Mouse (Mus musculus) kidney, adult 2 months (tissue): ENCODE data around the gene Adh5. TPM values are rescaled to one million over a fixed set of nuclear protein-coding genes. Genes with fewer than 3 reads are reported as not detected.

ENCODE experiments used
- DNase-seq: peaks from one replicate; pipeline ENCODE4 v3.0.0; 2021
- H3K27ac ChIP-seq: fragments of 200-500 bp; 2 replicates; pipeline ENCODE4 v1.5.1; 2012; ENCODE audit warnings: low read depth, low read length, control low read depth, inconsistent platforms; ENCODE audit not compliant: insufficient read depth
- H3K27me3 ChIP-seq: fragments of 200-500 bp; replicated peaks from 2 replicates; pipeline ENCODE4 v1.6.1; 2012; ENCODE audit warnings: mild to moderate bottlenecking, moderate library complexity, low read length, inconsistent platforms; ENCODE audit not compliant: control insufficient read depth, insufficient read depth
- H3K36me3 ChIP-seq: fragments of 200-500 bp; 2 replicates; pipeline ENCODE4 v1.6.1; 2012; ENCODE audit warnings: mild to moderate bottlenecking, moderate library complexity, low read length, inconsistent platforms; ENCODE audit not compliant: control insufficient read depth, insufficient read depth
- H3K4me1 ChIP-seq: fragments of 200-500 bp; 2 replicates; pipeline ENCODE4 v1.6.1; 2011; ENCODE audit warnings: low read length; ENCODE audit not compliant: control insufficient read depth, insufficient read depth
- H3K4me3 ChIP-seq: fragments of 200-500 bp; 2 replicates; pipeline ENCODE4 v1.5.1; 2011; ENCODE audit warnings: mild to moderate bottlenecking, low read depth, low read length, control low read depth; ENCODE audit not compliant: insufficient read depth
- CTCF ChIP-seq: fragments of 200-500 bp; conservative IDR thresholded peaks from 2 replicates; pipeline ENCODE4 v1.5.1; 2011; ENCODE audit warnings: low read depth, mild to moderate bottlenecking, control low read depth, low read length, moderate library complexity, mixed read lengths; ENCODE audit not compliant: insufficient read depth, insufficient read length
- POLR2A ChIP-seq: fragments of 200-500 bp; IDR thresholded peaks from one replicate; pipeline ENCODE4 v1.6.1; 2011; ENCODE audit warnings: low read depth, low read length, control low read depth
- WGBS: fragments of 180-500 bp; shearing (Covaris S2); methylation state at CpG from one replicate; pipeline ENCODE4 v1.1.7; 2018; 5-methylcytosine and 5-hydroxymethylcytosine counted together
- polyA plus RNA-seq: library from polyadenylated mRNA; depleted of rRNA; stranded (reverse); fragments of >200 nt; gene quantifications from 2 replicates; pipeline ENCODE4 v1.2.3, GENCODE M21; 2012

Adh5 gene
- polyA plus RNA-seq, 1 experiment = 107 TPM

- TF ChIP-seq CTCF (no peak), POLR2A (no peak)
- no peak for DNase-seq
- Histone ChIP-seq H3K4me3 (no peak overlapping the region), H3K27me3 (no peaks in the 10 kb centered on the region), H3K4me1 (no peaks in the 10 kb centered on the region), H3K36me3 (no peaks in the 10 kb centered on the region; the same call in none of the 2 replicates), H3K27ac (no peak overlapping the region)
- 94% methylated on average over 8 of the region's 8 CpGs for WGBS
These were observed 36.6 kb downstream of the Adh5 start for GRCm38 (mm10) chr3:138479489-138479888.

DNA sequence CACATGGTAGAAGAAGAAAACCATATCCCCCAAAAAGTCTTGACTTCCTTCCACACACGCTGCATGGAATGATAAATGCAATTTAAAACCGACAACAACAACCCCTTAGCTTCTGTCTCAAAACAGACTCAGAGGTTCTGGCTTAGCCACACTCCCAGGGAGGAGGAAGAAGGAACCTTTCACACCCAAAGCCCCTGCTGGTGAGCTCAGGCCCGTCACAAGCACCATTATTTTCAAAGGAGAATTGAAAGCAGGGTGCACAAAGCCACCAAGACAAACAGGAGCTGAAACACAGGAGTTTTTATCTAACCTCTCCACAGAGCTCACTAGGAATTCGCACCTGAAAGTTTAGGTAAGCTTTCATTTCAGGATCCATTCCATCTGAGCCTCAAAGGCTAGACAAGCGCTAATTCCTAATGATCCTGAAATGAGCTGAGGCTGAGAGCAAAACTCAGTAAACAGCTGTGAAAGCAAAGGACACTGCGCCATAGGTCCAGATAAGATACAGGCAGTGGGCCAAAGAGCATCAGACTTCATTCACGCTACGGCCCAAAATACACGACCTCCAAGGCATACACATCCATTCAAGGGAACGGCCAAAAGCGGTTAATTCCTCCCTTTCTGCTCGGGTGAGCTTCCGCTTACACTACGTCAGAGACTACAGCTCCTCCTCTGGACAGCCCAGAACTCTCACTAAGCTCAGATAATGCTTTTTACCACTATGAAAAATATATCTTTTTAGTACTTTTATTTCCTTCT lies 38.8 kb downstream of the Adh5 start:
- DNase-seq = no peak

GRCm38 (mm10) chr3:138483240-138483639 lies 40.3 kb downstream of the Adh5 start:
- no peak for DNase-seq
- H3K4me1 ChIP-seq = peaks cover 9% of the 10 kb centered on the region
- no peaks in the 10 kb centered on the region for H3K27me3 ChIP-seq
- H3K4me3 ChIP-seq = no peak overlapping the region
- TF ChIP-seq POLR2A (no peak), CTCF (no peak)
- no peak overlapping the region for H3K27ac ChIP-seq
- H3K36me3 ChIP-seq = no peaks in the 10 kb centered on the region; the same call in none of the 2 replicates
- whole genome bisulfite sequencing = 79% methylated on average over 2 of the region's 2 CpGs

More for the DNA sequence above, 38.8 kb downstream of the Adh5 start:
- Histone ChIP-seq H3K36me3 (no peaks in the 10 kb centered on the region; the same call in none of the 2 replicates), H3K27ac (no peak overlapping the region), H3K27me3 (no peaks in the 10 kb centered on the region), H3K4me1 (peaks cover 6% of the 10 kb centered on the region; the same call in 1 of the 2 replicates), H3K4me3 (no peak overlapping the region)
- 65% methylated on average over 14 of the region's 14 CpGs for WGBS
- TF ChIP-seq CTCF (no peak), POLR2A (no peak)

- under 1% methylated on average over 61 of the region's 61 CpGs for WGBS
- Histone ChIP-seq H3K4me3 (peak overlapping the region; percentile 61), H3K27me3 (no peaks in the 10 kb centered on the region), H3K27ac (no peak overlapping the region), H3K36me3 (no peaks in the 10 kb centered on the region), H3K4me1 (peaks cover 9% of the 10 kb centered on the region)
- no peak for DNase-seq
- no peak for TF ChIP-seq POLR2A
- no peak for TF ChIP-seq CTCF
These were observed 45.9 kb downstream of the Adh5 start for GRCm38 (mm10) chr3:138488584-138489326.

DNA sequence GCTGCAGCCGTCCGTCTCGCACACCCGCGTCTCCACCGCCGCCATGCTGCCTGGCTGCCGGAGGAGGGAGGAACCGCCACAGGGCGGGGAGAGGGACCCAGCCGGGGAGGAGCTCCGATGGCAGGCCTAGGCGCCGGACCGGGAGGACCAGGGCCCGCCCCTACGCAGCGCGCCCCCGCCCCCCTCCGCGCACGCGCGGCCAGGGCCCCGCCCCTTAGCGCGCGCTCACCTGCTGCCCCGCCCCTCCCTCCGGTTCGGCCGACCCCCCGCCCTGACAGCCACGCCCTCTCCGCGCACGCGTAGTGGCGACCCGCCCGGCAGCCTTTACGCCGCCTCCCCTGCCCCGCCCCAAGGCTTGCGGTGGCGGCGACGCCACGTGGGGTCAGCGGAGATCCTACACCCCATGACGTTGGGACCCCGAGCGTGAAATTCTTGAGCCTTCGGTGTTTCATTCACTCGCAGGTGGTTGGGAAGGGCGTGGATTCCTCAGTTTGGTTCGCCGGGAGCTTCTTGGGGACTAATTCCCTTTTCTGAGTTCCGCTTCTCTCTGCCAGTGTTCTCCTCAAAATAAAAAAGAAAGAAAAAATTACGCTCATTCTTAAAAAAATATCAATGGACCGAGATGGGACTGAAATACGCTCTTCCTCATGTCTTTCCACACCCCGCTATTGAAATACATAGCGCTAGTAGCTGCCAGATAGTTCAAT lies 46.6 kb downstream of the Adh5 start, which contains the start of gene Metap1:
TSS of gene Metap1 (minus strand) at position 189 of the 707 bp plus-strand sequence.
- WGBS = under 1% methylated on average over 50 of the region's 65 CpGs
- Histone ChIP-seq H3K4me1 (peaks cover 9% of the 10 kb centered on the region), H3K27me3 (no peaks in the 10 kb centered on the region), H3K4me3 (peak within 1 kb of the TSS; percentile 67), H3K36me3 (no peaks in the 10 kb centered on the region), H3K27ac (no peak within 1 kb of the TSS)
- TF ChIP-seq CTCF = no peak
- TF ChIP-seq POLR2A = peak; percentile 45
- peak; percentile 97 for DNase-seq

- 17% methylated on average over 6 of the region's 6 CpGs for WGBS
- DNase-seq = no peak
- no peak for TF ChIP-seq CTCF
- TF ChIP-seq POLR2A = no peak
These were observed 47.1 kb downstream of the Adh5 start for GRCm38 (mm10) chr3:138490034-138490337.

More at GRCm38 (mm10) chr3:138490034-138490337, 47.1 kb downstream of the Adh5 start:
- Histone ChIP-seq H3K4me1 (peaks cover 9% of the 10 kb centered on the region), H3K36me3 (no peaks in the 10 kb centered on the region), H3K4me3 (no peak overlapping the region), H3K27ac (no peak overlapping the region), H3K27me3 (no peaks in the 10 kb centered on the region)
